Comparison of ENCODE assay signal across 9 mouse cellular contexts in the genomic region with DNA sequence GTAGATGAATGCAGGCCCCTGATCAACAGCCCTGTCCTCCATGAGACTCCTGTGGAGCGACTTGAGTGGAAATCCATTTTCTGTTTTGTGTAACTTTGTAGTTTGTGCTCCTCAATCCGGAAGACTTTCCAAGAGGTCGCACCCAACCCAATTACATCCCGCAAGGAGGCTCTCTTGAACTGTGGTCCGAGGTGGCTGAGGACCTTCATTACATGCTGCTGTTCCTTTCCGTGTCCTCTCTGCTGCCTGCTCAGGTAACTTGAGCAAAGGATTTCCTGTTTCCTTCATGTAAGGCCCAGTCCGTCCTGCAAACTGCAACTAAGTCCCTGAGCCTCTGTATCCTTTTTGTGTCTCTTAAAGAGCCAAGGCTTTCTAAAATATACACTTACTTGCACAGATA. TPM values are rescaled to one million over a fixed set of nuclear protein-coding genes. Genes with fewer than 3 reads are reported as not detected.
DNase-seq lines count a peak whose midpoint lies in the region; ATAC-seq and TF ChIP-seq lines count a peak whose summit lies in the region.
"Had no signal": no experiment of that assay in that cellular context is flagged by ENCODE, and none has a peak within 500 bp of the region (broad histone marks: within the 10 kb centered on the region; RNA-seq: fewer than 3 reads in every experiment).

No protein-coding gene starts in this region.

- H3K27me3 ChIP-seq in kidney, embryonic 16.5 days (ENCODE audit: insufficient read depth, low read length) = no peaks in the 10 kb centered on the region
- H3K27me3 ChIP-seq in hindbrain, postnatal 0 days (ENCODE audit: insufficient read depth, low read length) = no peaks in the 10 kb centered on the region
- H3K27me3 ChIP-seq in midbrain, postnatal 0 days (ENCODE audit: insufficient read depth, low read length) = no peaks in the 10 kb centered on the region

- no peak for DNase-seq in kidney, postnatal 14 days
- DNase-seq in embryo, embryonic 10.5 days (ENCODE audit: low spot score) = peak; percentile 53
- no peak for DNase-seq in hindbrain, postnatal 0 days (ENCODE audit: low spot score)
- DNase-seq in midbrain, postnatal 0 days (ENCODE audit: low spot score) = no peak
- no peak for DNase-seq in right cerebral cortex, adult 2 months (ENCODE audit: low spot score in 2 of 2)
- DNase-seq in thymus, postnatal 4 days = no peak

- no peak overlapping the region for H3K27ac ChIP-seq in kidney, embryonic 16.5 days (ENCODE audit: low read length)
- H3K27ac ChIP-seq in hindbrain, postnatal 0 days = no peak overlapping the region
- no peak overlapping the region for H3K27ac ChIP-seq in midbrain, postnatal 0 days (ENCODE audit: low read depth, low read length)

- peak overlapping the region; percentile 5 for H3K4me3 ChIP-seq in kidney, embryonic 16.5 days (ENCODE audit: low read length)
- no peak overlapping the region for H3K4me3 ChIP-seq in hindbrain, postnatal 0 days (ENCODE audit: low read length)
- no peak overlapping the region for H3K4me3 ChIP-seq in midbrain, postnatal 0 days (ENCODE audit: low read depth, low read length)

- no peaks in the 10 kb centered on the region for H3K36me3 ChIP-seq in kidney, embryonic 16.5 days (ENCODE audit: insufficient read depth, low read length)
- H3K36me3 ChIP-seq in hindbrain, postnatal 0 days (ENCODE audit: insufficient read depth, low read length) = no peaks in the 10 kb centered on the region
- no peaks in the 10 kb centered on the region for H3K36me3 ChIP-seq in midbrain, postnatal 0 days (ENCODE audit: insufficient read depth, low read length)

- peaks cover 25% of the 10 kb centered on the region for H3K4me1 ChIP-seq in kidney, embryonic 16.5 days (ENCODE audit: insufficient read depth, low read length)
- no peaks in the 10 kb centered on the region; the same call in 1 of the 2 replicates for H3K4me1 ChIP-seq in hindbrain, postnatal 0 days (ENCODE audit: insufficient read depth, low read length)
- H3K4me1 ChIP-seq in midbrain, postnatal 0 days (ENCODE audit: insufficient read depth, low read length) = no peaks in the 10 kb centered on the region

- H3K9ac ChIP-seq in kidney, embryonic 16.5 days (replicated peaks; ENCODE audit: low read length) = peak overlapping the region; percentile 38; the same call in 1 of the 2 replicates
- H3K9ac ChIP-seq in hindbrain, postnatal 0 days (replicated peaks; ENCODE audit: low read length) = no peak overlapping the region
- no peak overlapping the region for H3K9ac ChIP-seq in midbrain, postnatal 0 days (replicated peaks; ENCODE audit: low read length, poor library complexity, severe bottlenecking)

- no peak for ATAC-seq in kidney, embryonic 16.5 days (ENCODE audit: low FRiP score, low TSS enrichment)
- no peak for ATAC-seq in hindbrain, postnatal 0 days
- no peak for ATAC-seq in midbrain, postnatal 0 days (ENCODE audit: low FRiP score)
- ATAC-seq in frontal cortex, adult (ENCODE audit: low TSS enrichment) = no peak

- no peak for TF ChIP-seq CTCF in hindbrain, postnatal 0 days (IDR thresholded peaks at IDR 0.05; ENCODE audit: low read depth)
- no peak for TF ChIP-seq CTCF in midbrain, postnatal 0 days (IDR thresholded peaks at IDR 0.05)

- no peaks in the 10 kb centered on the region for H3K9me3 ChIP-seq in kidney, embryonic 16.5 days (ENCODE audit: low read length)
- no peaks in the 10 kb centered on the region for H3K9me3 ChIP-seq in hindbrain, postnatal 0 days (ENCODE audit: low read length)
- H3K9me3 ChIP-seq in midbrain, postnatal 0 days (ENCODE audit: low read length) = no peaks in the 10 kb centered on the region

- H3K4me2 ChIP-seq in kidney, embryonic 16.5 days (replicated peaks; ENCODE audit: low read depth, low read length) = peak overlapping the region; percentile 34
- H3K4me2 ChIP-seq in hindbrain, postnatal 0 days (ENCODE audit: low read depth, low read length) = peak overlapping the region; percentile 35
- H3K4me2 ChIP-seq in midbrain, postnatal 0 days (ENCODE audit: low read depth, low read length, poor library complexity, severe bottlenecking) = peak overlapping the region; percentile 26

- 16% methylated on average over 7 of the region's 7 CpGs for WGBS in kidney, embryonic 16.5 days
- WGBS in hindbrain, postnatal 0 days = 26% methylated on average over 7 of the region's 7 CpGs
- 26% methylated on average over 7 of the region's 7 CpGs for WGBS in midbrain, postnatal 0 days

RNA-seq across cellular contexts. Expression of a gene that starts 10.8 kb away (rescaled TPM):
- 13.7 and 14.6 TPM in 2 replicates for polyA plus RNA-seq in kidney, embryonic 16.5 days (2015; fragmentation: Nextera tagmentation; extraction: Ambion mirVana)
- 5.0 and 5.5 TPM in 2 replicates for total RNA-seq in hindbrain, postnatal 0 days (2014; rRNA removed)
- polyA plus RNA-seq in hindbrain, postnatal 0 days (2015; fragmentation: Nextera tagmentation; extraction: Ambion mirVana) = 7.2 and 7.6 TPM in 2 replicates
- 4.9 and 7.3 TPM in 2 replicates for total RNA-seq in midbrain, postnatal 0 days (2014; rRNA removed)
- 5.2 and 6.0 TPM in 2 replicates for polyA plus RNA-seq in midbrain, postnatal 0 days (2015; fragmentation: Nextera tagmentation; extraction: Ambion mirVana)

RNA-seq across cellular contexts. Expression of a gene that starts 31.3 kb away (rescaled TPM):
- 0.08 and 0.11 TPM in 2 replicates for polyA plus RNA-seq in kidney, embryonic 16.5 days (2015; fragmentation: Nextera tagmentation; extraction: Ambion mirVana)
- total RNA-seq in hindbrain, postnatal 0 days (2014; rRNA removed) = 0.40 and 0.89 TPM in 2 replicates
- polyA plus RNA-seq in hindbrain, postnatal 0 days (2015; fragmentation: Nextera tagmentation; extraction: Ambion mirVana) = 0.15 and 0.24 TPM in 2 replicates
- total RNA-seq in midbrain, postnatal 0 days (2014; rRNA removed) = 0.05 TPM in 1 of 2 replicates, not detected in the other
- 0.04 and 0.07 TPM in 2 replicates for polyA plus RNA-seq in midbrain, postnatal 0 days (2015; fragmentation: Nextera tagmentation; extraction: Ambion mirVana)
- total RNA-seq: left cerebral cortex, postnatal 36 days had no signal

RNA-seq across cellular contexts. Expression of a gene that starts 54.2 kb away (rescaled TPM):
- polyA plus RNA-seq in kidney, embryonic 16.5 days (2015; fragmentation: Nextera tagmentation; extraction: Ambion mirVana) = 0.50 and 0.54 TPM in 2 replicates
- not detected in 2 replicates for total RNA-seq in hindbrain, postnatal 0 days (2014; rRNA removed)
- polyA plus RNA-seq in hindbrain, postnatal 0 days (2015; fragmentation: Nextera tagmentation; extraction: Ambion mirVana) = 0.11 TPM in 1 of 2 replicates, not detected in the other
- 0.16 TPM in 1 of 2 replicates, not detected in the other for total RNA-seq in midbrain, postnatal 0 days (2014; rRNA removed)
- polyA plus RNA-seq in midbrain, postnatal 0 days (2015; fragmentation: Nextera tagmentation; extraction: Ambion mirVana) = not detected in 2 replicates
